Mouse (Mus musculus) midbrain, embryonic 16.5 days (tissue): ENCODE data around the gene Iffo1. TPM values are rescaled to one million over a fixed set of nuclear protein-coding genes. Genes with fewer than 3 reads are reported as not detected.

Source experiments
- ATAC-seq: fragments of 200-750 bp; cut with Nextera tagmentation; 2 replicates; pipeline ENCODE4 v1.8.0; 2017; ENCODE audit warnings: moderate TSS enrichment
- H3K27ac ChIP-seq: fragments of 300-500 bp; sonication (generic); 2 replicates; pipeline ENCODE4 v1.5.1; 2014; ENCODE audit warnings: mild to moderate bottlenecking, low read length, mixed read lengths
- H3K27me3 ChIP-seq: fragments of 300-500 bp; sonication (generic); 2 replicates; pipeline ENCODE4 v1.6.1; 2014; ENCODE audit warnings: low read depth, low read length, mixed read lengths; ENCODE audit not compliant: control insufficient read depth, insufficient read depth
- H3K36me3 ChIP-seq: fragments of 300-500 bp; sonication (generic); 2 replicates; pipeline ENCODE4 v1.6.1; 2014; ENCODE audit warnings: mild to moderate bottlenecking, low read length, moderate library complexity, mixed read lengths; ENCODE audit not compliant: control insufficient read depth, insufficient read depth
- H3K4me1 ChIP-seq: fragments of 300-500 bp; sonication (generic); 2 replicates; pipeline ENCODE4 v1.6.1; 2014; ENCODE audit warnings: mild to moderate bottlenecking, low read length, mixed read lengths; ENCODE audit not compliant: control insufficient read depth, insufficient read depth
- H3K4me2 ChIP-seq: fragments of 300-500 bp; sonication (generic); 2 replicates; pipeline ENCODE4 v1.6.1; 2014; ENCODE audit warnings: mild to moderate bottlenecking, low read length, mixed read lengths
- H3K4me3 ChIP-seq: fragments of 300-500 bp; sonication (generic); 2 replicates; pipeline ENCODE4 v1.5.1; 2014; ENCODE audit warnings: low read depth, mild to moderate bottlenecking, low read length, moderate library complexity, mixed read lengths
- H3K9ac ChIP-seq: fragments of 300-500 bp; sonication (generic); 2 replicates; pipeline ENCODE4 v1.6.1; 2014; ENCODE audit warnings: low read depth, low read length, mixed read lengths
- H3K9me3 ChIP-seq: fragments of 300-500 bp; sonication (generic); replicated peaks from 2 replicates; pipeline ENCODE4 v1.6.1; 2014; ENCODE audit warnings: mild to moderate bottlenecking, low read length, mixed read lengths; ENCODE audit not compliant: control insufficient read depth, poor library complexity, severe bottlenecking
- WGBS: fragments of 180-500 bp; shearing (Covaris S2); extraction: QIAGEN DNeasy Blood & Tissue Kit; methylation state at CpG from one replicate; pipeline ENCODE4 v1.1.7; 2014; 5-methylcytosine and 5-hydroxymethylcytosine counted together
- polyA plus RNA-seq: library from polyadenylated mRNA; unstranded; fragments of >200 nt; fragmentation: Nextera tagmentation; extraction: Ambion mirVana; gene quantifications from 2 replicates; pipeline ENCODE4 v1.2.1, GENCODE M21; 2015

The Iffo1 gene
- polyA plus RNA-seq, result 21.1 and 21.2 TPM in 2 replicates

DNA sequence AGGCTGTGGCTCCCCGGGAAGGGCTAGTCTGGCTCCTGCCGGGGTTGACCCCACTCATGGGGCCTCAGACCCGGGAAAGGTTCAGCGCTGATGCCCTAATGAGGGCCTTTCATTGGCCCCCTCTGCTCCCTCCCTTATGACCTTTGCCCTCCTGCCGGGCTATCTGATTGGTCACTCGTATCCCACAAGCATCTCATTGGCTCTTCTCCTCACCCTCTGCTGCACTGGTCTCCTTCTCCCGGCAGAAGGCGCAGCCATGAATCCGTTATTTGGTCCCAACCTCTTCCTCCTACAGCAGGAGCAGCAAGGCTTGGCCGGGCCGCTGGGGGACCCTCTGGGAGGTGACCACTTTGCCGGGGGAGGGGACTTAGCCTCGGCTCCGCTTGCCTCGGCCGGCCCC is at the start of gene Iffo1:
TSS of gene Iffo1 (plus strand) at position 241 of the 400 bp plus-strand sequence.
- WGBS, result 0% methylated on average over 15 of the region's 16 CpGs
- Histone ChIP-seq H3K36me3 (peaks cover 20% of the 10 kb centered on the region), H3K4me1 (peaks cover 38% of the 10 kb centered on the region), H3K9ac (peak within 1 kb of the TSS; percentile 92), H3K4me3 (peak within 1 kb of the TSS; percentile 62), H3K27me3 (no peaks in the 10 kb centered on the region), H3K4me2 (peak within 1 kb of the TSS; percentile 98), H3K27ac (peak within 1 kb of the TSS; percentile 90), H3K9me3 (no peaks in the 10 kb centered on the region)
- peak; percentile 94 for ATAC-seq

DNA sequence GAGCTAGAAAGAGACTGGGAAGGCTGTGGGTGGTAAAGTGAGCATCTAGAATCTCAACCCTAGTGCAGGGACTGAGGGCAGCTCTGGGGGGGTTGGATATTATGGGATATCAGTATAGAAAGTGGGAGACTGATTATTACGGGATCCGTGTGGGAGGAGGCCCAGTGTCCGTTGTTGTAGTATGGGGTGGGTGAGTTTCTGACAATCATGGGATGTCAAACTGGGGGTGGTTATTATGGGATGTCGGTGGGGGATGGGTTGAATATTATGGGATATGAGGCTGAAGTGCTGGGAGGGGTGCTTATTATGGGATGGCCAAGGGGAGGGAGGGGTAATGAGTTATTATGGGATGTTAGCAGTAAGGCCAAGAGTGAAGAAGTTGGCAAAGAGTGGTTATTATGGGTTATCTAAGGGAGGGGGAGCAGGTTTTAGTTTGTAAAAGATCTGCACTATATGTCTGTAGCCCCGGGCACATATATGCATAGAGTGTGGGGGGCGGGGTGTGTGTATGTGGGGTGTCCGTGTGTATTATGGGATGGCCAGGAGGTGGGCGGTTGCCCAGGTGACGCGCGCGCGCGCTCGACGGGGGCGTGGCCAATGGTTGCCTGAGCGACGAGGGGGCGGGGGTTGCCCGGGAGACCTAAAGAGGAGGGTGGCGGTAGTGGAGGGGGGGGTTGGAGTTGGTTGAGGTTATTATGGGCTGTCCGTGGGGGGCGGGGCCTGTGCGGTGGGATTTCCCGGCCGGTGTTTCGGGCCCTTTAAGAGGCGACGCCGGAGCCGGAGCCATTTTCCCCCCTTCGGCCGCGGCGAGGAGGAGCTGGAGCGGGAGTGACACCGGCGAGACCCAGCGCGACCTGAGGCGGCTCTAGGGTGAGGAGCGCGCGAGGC is 49.4 kb upstream of the Iffo1 start, which contains the start of gene Chd4:
TSS of gene Chd4 (plus strand) at position 591 of the 888 bp plus-strand sequence.
- ATAC-seq, result peak; percentile 78
- H3K4me3 ChIP-seq, result peak within 1 kb of the TSS; percentile 94
- under 1% methylated on average over 41 of the region's 45 CpGs for WGBS
- H3K27me3 ChIP-seq, result no peaks in the 10 kb centered on the region
- H3K9me3 ChIP-seq, result no peaks in the 10 kb centered on the region
- H3K9ac ChIP-seq, result peak within 1 kb of the TSS; percentile 73
- peaks cover 3% of the 10 kb centered on the region; the same call in 1 of the 2 replicates for H3K36me3 ChIP-seq
- H3K4me2 ChIP-seq, result peak within 1 kb of the TSS; percentile 70
- H3K27ac ChIP-seq, result peak within 1 kb of the TSS; percentile 92
- H3K4me1 ChIP-seq, result peaks cover 30% of the 10 kb centered on the region

GRCm38 (mm10) chr6:125096279-125096596 is 48.8 kb upstream of the Iffo1 start:
- H3K27ac ChIP-seq, result peak overlapping the region; percentile 92
- H3K4me1 ChIP-seq, result peaks cover 29% of the 10 kb centered on the region
- H3K4me3 ChIP-seq, result peak overlapping the region; percentile 94
- no peaks in the 10 kb centered on the region for H3K9me3 ChIP-seq
- H3K27me3 ChIP-seq, result no peaks in the 10 kb centered on the region
- peaks cover 4% of the 10 kb centered on the region; the same call in 1 of the 2 replicates for H3K36me3 ChIP-seq
- H3K9ac ChIP-seq, result peak overlapping the region; percentile 73
- under 1% methylated on average over 30 of the region's 32 CpGs for WGBS
- no peak for ATAC-seq
- H3K4me2 ChIP-seq, result peak overlapping the region; percentile 70

GRCm38 (mm10) chr6:125096597-125097345 is 48.3 kb upstream of the Iffo1 start:
- Histone ChIP-seq H3K4me3 (peak overlapping the region; percentile 94), H3K36me3 (peaks cover 9% of the 10 kb centered on the region), H3K4me2 (peak overlapping the region; percentile 70), H3K9ac (peak overlapping the region; percentile 73), H3K27ac (peak overlapping the region; percentile 92), H3K4me1 (peaks cover 29% of the 10 kb centered on the region), H3K9me3 (no peaks in the 10 kb centered on the region), H3K27me3 (no peaks in the 10 kb centered on the region)
- ATAC-seq, result peak; percentile 57
- WGBS, result under 1% methylated on average over 30 of the region's 44 CpGs

DNA sequence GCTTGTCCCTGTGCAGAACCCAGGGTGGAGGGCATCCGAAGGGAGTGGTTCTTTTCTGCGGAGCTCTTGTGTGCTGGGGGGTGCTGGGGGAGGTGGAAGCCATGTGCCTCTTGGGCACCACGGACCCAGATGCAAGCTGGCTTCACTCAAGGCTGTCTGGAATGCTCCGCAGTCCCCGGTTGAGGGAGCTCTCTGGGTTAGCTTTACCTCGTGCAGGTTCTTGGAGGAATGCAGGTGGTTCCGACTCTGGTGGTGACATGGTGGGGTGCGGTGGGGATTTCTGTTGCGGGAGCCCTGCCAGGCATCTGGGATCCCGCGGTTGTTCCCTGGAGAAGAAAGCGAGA is 47.7 kb upstream of the Iffo1 start:
- ATAC-seq, result peak; percentile 18
- Histone ChIP-seq H3K36me3 (peaks cover 14% of the 10 kb centered on the region), H3K9me3 (no peaks in the 10 kb centered on the region), H3K4me1 (peaks cover 29% of the 10 kb centered on the region), H3K27me3 (no peaks in the 10 kb centered on the region), H3K9ac (peak overlapping the region; percentile 73), H3K4me3 (peak overlapping the region; percentile 94), H3K4me2 (peak overlapping the region; percentile 70), H3K27ac (peak overlapping the region; percentile 92)
- WGBS, result under 1% methylated on average over 12 of the region's 12 CpGs

GRCm38 (mm10) chr6:125097951-125098350 is 47.1 kb upstream of the Iffo1 start:
- Histone ChIP-seq H3K36me3 (peaks cover 20% of the 10 kb centered on the region), H3K27ac (no peak overlapping the region; the same call in 1 of the 2 replicates), H3K4me1 (peaks cover 29% of the 10 kb centered on the region), H3K4me2 (peak overlapping the region; percentile 70), H3K4me3 (peak overlapping the region; percentile 94), H3K9ac (peak overlapping the region; percentile 73), H3K9me3 (no peaks in the 10 kb centered on the region), H3K27me3 (no peaks in the 10 kb centered on the region)
- no peak for ATAC-seq
- WGBS, result 39% methylated on average over 8 of the region's 8 CpGs

DNA sequence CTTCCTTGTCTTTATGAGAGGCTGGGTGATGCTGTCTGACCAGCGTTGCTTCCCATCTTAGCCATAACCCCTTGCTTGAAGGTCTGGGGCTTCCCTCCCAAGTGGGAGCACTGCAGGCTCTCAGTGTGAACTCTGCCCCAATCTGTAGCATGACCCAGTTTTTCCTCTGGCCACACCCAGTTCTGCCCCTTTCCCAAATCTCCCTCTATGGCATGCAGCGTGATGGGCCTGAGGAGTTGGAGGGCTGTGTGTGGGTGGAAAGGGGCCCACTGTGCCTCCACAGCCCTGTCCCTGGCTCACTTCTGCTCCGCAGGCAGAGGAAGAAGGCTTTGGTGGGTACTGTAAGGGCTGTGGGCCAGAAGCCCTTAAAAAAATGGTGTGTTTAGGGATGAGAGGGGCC is 46.5 kb upstream of the Iffo1 start:
- Histone ChIP-seq H3K27me3 (no peaks in the 10 kb centered on the region), H3K4me3 (peak overlapping the region; percentile 94), H3K4me1 (peaks cover 29% of the 10 kb centered on the region), H3K9me3 (no peaks in the 10 kb centered on the region), H3K27ac (peak overlapping the region; percentile 4; the same call in 1 of the 2 replicates), H3K36me3 (peaks cover 22% of the 10 kb centered on the region), H3K4me2 (peak overlapping the region; percentile 70), H3K9ac (peak overlapping the region; percentile 73)
- ATAC-seq, result no peak
- 53% methylated on average over 3 of the region's 3 CpGs for WGBS

GRCm38 (mm10) chr6:125099421-125099971 is 45.5 kb upstream of the Iffo1 start:
- H3K4me2 ChIP-seq, result peak overlapping the region; percentile 70
- WGBS, result 32% methylated on average over 5 of the region's 5 CpGs
- H3K9me3 ChIP-seq, result no peaks in the 10 kb centered on the region
- H3K36me3 ChIP-seq, result peaks cover 27% of the 10 kb centered on the region
- H3K4me3 ChIP-seq, result peak overlapping the region; percentile 8; the same call in 1 of the 2 replicates
- H3K27ac ChIP-seq, result peak overlapping the region; percentile 69
- H3K27me3 ChIP-seq, result no peaks in the 10 kb centered on the region
- H3K9ac ChIP-seq, result peak overlapping the region; percentile 73
- ATAC-seq, result no peak
- H3K4me1 ChIP-seq, result peaks cover 29% of the 10 kb centered on the region
